Mouse (Mus musculus): ENCODE results near the gene Gm13057.
"Not testable (repeated sequence)": the region's sequence is repeated elsewhere in the genome, so short reads cannot be mapped to it uniquely, and the experiment has no call there.

Gene Gm13057

GRCm38 (mm10) chr4:143551400-143551799 lies at the start of gene Gm13057, which contains the start of gene BC080695:
Gene Gm13057, plus strand, starts transcription at chr4:143551709.
Gene BC080695, plus strand, starts transcription at chr4:143551700.
- DNase-seq, result not testable (repeated sequence)

- no peak for DNase-seq
Observed at GRCm38 (mm10) chr4:143511043-143511442, 40.5 kb upstream of the Gm13057 start, which contains the start of gene Gm13043. Gene Gm13043, plus strand, starts transcription at chr4:143511343.

GRCm38 (mm10) chr4:143535654-143536053 lies 15.9 kb upstream of the Gm13057 start, which contains the start of gene Gm13040:
Gene Gm13040, plus strand, starts transcription at chr4:143535954.
- DNase-seq, result not testable (repeated sequence)

Measured in liver (tissue).